Mouse (Mus musculus) cerebellum, adult 11 months (tissue): ENCODE data around the gene Cnksr1.

Experiments used
- DNase-seq: peaks from one replicate; pipeline ENCODE4 v3.0.0; 2022

Cnksr1 gene

DNA sequence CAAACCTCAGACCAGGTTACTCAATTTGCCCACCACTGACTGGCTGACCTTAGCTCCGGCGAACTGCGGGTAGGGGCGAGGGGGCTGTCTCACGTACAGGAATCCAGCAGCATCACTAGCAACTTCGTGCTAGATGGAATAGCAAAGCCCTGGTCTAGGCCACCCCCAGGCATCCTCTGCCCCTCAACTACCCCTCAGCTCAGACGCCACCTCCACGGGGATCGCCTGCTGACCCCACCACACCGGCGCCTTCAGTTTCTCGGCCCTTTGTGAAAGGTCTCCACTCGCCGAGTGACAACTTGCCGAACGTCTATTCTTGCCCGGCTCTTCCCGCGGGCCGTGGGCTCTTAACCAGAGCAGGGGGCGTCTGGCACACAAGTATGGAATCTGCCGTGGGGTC, 51.9 kb downstream of the Cnksr1 start:
- no peak for DNase-seq

DNA sequence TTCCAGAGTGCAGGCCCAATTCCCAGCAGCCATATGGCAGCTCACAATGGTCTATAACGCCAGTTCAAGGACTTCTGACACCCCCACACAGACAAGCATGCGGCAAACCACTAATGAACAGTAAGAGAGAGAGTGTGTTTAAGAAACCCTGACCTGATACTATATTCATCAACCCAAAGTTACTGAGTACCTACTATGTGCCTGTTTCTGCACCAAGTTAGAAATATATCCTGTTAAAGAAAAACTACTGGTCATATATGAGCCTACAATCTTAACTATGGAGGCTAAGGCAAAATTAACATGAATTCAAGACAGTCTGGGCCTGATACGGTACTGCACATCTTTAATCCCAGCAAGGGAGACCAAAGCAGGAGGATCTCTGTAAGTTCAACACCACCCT, 52.6 kb downstream of the Cnksr1 start:
- no peak for DNase-seq

DNA sequence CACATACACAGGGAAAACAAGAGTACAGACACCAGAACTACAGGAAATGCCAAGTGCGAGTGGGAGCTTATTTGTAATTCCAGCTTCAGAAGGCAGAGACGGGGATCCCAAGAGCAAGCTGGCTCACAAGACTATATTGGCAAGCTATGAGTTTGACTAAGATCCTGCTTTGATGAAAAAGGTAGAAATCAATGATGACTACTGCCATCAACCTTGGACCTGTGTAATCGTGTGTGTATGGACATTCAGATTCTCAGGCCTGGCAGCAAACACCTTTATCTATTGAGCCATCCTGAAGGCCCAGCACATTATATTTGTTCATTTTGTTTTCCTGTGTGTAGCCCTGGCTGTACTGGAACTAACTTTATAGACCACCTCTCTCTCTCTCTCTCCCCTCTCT, 54.5 kb downstream of the Cnksr1 start:
- DNase-seq, result no peak

DNA sequence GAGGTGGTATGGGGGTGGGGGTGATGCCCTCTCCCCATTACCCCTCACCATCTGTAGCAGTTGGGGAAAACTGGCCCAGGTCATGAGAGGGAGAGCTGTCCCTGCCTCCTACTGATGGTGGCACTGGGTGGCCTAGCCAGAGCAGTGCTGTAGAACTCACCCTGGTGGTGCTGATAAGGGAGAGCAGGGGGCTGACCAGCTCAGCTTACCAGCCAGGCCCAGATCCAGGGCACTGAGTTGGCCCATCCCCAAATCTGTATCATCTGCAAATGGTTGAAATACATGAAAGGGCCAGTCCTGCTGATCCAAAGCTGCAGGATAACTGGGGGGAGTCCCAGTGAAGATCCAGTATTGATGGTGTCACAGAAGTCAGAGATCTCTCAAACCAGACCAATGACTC, 56.4 kb downstream of the Cnksr1 start:
- DNase-seq, result no peak

DNA sequence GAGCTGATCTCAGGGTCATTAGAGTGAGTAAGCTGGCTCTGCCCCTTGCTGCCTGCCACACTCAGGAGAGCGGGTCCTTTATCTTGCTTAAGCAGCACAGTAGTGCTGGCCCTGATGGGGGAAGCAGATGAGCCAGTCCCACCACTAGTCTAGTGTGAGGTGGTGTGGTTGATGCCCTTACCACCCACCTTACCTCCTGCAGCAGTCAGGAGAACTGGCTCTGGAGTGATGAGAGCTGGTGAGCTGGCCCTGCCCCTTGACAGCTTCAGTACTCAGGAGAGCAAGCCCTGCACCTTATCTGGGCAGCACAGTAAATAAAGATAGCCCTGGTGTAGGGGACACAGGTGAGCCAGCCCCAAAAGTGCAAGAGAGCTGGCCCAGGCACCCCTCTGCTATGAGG, 57.1 kb downstream of the Cnksr1 start:
- DNase-seq, result no peak
